Mouse (Mus musculus) liver, adult 2 months (tissue): ENCODE data around the gene Dnajb5.

Experiments
- CTCF ChIP-seq: fragments of 200-500 bp; IDR thresholded peaks from 2 replicates; pipeline ENCODE4 v1.5.1; 2011; ENCODE audit warnings: low read depth, low read length, control low read depth
- POLR2A ChIP-seq: fragments of 200-500 bp; IDR thresholded peaks from 2 replicates; pipeline ENCODE4 v1.6.1; 2011; ENCODE audit warnings: low read length, control low read depth; ENCODE audit not compliant: insufficient read depth; ENCODE audit errors: extremely low read depth

GRCm38 (mm10) chr4:42941396-42941795 lies 8.2 kb upstream of the Dnajb5 start:
- TF ChIP-seq POLR2A = no peak
- TF ChIP-seq CTCF = no peak
